Mouse (Mus musculus): Measurements from ENCODE around the gene Ptprn2.
A peak's percentile ranks its signal among the peaks of the same experiment; 100 is the strongest.

The Ptprn2 gene

DNA sequence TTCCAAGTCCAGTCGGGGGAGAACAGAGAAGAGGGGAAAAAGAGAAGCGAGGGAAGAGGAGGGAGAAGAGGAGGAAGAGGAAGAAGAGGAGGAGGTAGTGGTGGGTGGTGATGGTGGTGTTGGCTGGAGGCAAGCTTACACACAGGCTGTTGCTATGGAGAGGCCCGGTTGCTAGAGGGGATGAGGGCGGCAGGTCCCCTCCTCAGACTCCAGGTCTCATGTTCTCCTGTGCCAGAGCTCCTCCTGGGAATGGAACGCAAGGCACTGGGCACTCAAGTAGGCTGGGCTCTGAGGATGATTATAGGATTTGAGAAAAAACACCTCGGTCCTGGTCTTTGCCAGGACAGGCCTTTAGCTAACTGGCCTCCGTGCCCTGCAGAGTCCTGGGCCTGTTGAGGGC lies 666.1 kb downstream of the Ptprn2 start:
- DNase-seq = no peak

DNA sequence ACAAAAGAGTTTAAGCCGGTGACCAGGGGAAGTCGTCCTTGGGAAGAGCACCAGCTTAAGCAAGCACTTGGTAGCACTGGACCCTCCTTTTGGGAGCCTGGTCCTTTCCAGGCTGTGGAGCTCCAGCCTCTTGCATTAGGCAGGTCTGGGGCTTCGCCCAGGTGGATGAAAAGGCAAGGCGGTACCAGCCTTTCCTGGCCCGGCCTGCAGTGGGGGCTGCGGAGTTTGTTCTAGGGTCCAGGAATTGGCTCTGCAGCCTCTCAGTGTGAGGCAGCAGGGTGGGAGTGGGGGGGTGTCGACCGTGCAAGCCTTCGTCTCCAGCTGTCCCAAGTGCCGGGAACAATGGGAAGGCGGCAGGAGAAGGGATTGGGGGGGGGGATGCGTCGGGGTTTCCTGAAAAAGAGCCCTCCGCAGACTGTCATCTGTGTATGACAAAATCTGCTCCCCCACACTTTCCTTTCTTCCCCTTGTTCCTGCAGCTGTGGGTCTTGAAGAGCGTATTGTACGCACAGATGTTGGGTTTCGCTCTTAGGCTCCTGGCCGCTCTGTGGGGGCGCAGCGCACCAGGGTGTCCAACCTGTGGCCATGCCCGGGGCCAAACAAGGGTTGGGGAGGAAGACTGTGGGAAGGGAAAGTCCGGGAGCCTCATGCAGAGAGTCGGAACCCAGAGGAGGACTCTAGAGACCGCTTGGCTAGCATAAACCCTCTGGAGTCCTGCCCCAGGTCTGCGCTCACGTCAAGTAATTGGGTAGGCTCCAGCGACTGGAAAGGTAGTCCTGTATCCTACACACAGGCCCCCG lies 667.0 kb downstream of the Ptprn2 start:
- peak; percentile 85 for DNase-seq

DNA sequence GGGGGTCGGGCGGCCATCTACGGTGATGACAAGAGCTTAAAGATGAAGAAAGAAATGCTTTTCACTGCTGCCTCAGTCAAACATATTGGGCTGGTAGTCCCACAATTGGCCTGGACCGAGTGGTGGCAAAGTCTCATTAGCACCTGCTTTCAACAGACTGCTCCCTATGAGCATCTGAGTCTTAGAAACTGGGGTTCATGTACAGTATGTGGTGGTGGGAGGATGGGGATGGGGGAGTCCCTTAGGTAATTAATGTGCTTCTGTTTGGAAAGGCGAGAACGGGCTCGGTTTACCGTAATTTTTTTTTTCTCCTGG lies 667.6 kb downstream of the Ptprn2 start:
- DNase-seq = no peak

DNA sequence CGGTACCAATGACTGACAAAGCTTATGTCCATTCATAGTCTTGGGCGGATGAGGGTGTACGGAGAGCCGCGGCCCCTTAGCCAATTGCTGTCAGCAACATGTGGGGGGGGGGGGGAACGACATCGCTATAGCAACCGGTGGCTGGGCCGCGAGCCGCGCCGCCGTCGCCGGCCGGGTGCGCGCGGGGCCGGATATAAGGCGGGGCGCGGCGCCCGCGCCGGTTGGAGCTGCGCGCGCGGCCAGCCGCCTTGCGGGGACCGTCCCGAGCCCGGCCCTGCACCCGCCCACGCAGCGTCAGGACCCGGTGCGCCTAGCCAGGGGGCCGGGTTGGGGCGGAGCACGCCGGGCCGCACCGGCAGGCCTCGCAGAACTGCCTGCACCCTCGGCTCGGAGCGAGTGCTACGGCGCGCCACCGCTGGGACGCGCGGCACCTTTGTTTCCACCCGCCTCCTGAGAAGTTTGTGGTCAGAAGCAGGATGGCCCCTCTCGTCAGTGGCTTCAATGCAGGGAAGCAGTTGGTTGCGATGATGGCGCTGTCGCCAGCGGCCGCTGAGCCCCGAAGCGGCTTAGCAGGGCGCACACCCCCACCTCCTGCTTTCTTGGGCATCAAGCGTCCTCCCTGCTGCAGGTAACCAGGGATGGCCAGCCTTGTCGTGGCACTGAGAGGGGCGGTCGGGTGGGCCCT lies 668.3 kb downstream of the Ptprn2 start:
- peak; percentile 95 for DNase-seq

DNA sequence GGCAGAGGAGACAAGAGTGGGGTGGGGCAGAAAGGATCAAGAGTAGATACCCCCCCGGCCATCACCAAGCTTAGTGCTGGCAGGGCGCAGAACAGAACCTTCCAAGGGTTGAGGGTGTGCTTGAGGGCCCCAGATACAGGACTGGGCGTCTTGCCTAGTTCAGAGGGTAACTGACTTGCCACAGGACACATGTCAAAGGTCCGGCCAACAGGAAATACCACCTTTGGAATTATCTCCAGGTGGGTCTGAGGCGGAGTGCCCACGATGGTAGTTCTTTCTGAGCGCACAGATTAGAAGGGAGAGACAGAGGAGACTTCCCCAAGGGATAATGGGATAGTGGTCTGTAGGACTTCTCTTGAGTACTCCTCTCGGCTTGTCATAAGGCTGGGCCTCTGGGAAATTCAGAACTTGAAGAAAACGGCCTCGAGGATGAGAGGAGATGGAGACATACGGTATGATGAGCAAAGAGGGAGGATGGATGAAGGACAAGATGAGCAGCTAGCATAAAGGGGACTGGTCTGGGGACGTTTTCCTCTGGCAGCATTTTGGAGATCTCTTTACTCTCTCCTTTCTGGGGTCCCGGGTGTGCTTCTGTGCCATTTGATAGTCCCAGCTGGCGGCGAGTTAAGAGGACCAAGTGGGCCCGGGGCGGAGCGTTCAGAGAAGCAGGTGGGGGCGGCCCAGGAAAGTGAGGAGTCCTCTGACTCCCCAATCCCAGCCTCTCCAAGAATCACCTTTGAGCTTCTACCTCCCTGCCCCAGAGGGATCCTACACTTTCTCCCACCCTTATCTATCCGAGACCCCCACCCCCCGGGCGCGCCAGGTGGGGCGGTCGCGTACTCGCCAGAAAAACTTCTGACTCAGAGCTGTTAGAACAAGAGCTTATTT lies 669.1 kb downstream of the Ptprn2 start:
- DNase-seq = peak; percentile 66

DNA sequence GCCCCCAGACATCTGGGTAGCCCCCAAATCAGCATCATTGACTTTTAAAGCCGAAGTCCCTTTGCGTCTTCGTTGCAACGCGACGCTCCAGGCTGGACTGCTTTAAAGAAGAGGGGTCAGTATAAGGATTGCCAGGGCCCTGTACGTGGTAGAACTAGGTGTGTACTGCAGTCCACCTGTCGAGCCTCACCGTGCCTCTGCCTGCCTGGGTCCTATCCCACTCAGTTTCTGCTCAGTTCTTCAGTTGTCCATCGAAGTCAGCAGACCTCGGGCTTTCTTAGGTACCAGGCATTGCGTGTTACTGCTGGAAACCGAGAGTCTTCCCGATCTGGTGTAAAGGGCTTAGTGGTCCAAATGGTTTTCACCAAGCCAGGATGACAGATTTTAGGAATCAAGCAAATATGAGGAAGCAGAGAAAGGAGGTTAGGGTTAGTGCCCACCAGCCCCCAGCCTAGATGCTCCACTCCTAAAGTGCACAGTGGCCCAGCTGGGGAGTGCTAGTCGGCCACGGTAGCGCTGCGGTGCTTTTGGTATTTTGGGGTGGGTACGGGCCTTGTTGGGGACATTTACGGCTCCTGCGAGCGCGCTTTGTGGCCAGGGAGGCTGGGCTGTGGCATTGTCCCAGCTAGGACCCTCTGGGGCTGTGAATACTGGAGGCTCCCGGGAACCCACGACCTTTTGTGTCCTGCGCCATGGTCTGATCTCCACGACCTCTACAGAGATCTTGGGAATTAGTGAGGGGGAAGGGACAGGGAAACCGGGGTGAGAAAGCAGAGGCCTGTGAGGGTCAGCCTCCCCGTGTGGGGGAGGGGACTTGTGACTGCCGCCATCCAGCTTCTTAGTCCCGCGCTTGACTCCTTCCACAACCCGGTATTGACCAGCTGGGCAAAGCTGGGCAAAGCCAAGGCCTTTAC lies 670.0 kb downstream of the Ptprn2 start:
- no peak for DNase-seq

DNA sequence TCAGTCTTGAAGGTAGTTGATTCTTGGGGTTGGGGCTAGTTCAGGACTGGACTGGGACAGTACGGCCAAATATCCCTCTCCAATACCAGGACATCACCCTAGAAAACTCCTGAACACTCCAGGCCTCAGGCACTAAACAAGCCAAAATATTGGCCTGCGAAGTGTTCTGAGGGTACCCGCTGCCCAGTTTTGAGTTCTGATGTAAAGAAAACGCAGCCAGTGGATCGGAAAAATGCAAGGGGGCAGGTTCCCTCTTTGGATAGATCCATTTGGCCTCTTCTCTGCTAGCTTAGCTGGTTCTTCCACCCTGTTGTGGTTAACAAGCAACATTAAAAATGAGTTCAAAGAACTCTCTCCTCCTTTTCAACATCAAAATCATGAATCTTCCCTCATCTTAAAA lies 670.7 kb downstream of the Ptprn2 start:
- no peak for DNase-seq

DNA sequence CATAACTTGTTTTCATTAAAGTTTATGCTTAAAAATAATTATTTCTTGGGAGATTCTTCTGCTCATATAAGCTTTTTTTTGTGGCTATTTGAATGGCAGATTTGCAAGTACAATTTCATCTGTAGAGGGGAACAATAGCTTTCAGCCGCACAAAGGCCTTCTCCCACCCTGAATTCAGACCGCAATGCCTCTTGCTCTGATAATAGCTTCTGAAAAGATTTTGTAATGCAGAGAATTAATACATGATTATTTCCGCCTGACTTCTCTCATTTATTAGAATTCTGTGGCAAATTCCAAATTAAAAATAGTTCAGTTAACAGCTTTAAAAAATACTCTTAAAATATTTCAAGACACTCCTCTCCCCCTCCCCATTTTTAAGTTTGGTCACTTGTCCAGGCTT lies 671.3 kb downstream of the Ptprn2 start:
- DNase-seq = no peak

DNA sequence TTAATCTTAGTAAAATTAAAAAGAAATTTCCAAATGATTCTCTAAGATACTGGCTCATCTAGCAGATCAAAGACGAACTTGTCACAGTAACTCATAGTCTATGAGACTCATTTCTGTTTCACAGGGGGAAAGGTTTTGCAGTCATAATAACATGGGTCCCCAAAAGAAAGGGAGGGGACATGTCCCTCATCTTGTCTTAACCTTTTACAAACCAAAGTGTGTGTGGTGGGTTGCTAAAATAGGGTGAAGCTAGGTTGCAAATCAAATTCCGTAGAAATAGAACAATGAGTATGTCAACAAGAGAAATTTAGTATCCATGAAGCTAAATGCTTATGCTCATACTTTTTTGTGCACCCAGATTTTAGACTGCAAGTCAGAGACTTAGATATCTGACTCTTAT lies 671.7 kb downstream of the Ptprn2 start:
- no peak for DNase-seq

DNA sequence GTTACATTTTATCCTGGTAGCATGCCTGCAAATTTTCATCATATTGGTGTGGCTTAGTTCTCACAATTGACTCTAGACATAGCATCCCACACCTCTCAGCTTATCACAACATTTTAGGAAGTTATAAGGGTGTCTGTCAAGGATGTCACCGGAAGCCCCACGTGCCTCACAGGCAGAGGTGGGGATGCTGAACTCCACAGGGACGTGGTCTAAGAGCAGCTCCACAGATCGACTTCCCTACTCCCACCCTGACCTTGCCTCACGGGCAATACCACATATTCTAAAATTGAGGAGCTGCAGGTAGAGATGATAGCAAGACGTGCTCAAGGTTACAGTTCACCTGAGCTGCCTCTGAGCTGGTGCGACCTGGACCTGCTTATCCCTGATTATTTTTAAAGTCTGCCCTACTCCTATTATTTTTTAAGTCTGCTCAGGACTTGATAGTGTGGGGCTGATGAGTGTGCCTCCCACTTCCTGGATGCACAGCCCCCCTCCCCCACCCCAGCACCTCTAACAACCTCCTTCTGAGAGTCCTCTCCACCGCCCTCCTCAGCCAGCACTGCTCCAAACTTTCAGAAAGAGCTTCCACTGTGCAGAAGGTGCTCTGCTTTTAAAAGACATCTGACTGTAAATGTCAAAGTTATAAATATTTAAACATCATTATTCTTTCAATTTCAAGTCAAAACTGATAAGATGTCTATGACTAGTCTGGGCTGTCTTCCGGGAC lies 672.3 kb downstream of the Ptprn2 start:
- DNase-seq = no peak

DNA sequence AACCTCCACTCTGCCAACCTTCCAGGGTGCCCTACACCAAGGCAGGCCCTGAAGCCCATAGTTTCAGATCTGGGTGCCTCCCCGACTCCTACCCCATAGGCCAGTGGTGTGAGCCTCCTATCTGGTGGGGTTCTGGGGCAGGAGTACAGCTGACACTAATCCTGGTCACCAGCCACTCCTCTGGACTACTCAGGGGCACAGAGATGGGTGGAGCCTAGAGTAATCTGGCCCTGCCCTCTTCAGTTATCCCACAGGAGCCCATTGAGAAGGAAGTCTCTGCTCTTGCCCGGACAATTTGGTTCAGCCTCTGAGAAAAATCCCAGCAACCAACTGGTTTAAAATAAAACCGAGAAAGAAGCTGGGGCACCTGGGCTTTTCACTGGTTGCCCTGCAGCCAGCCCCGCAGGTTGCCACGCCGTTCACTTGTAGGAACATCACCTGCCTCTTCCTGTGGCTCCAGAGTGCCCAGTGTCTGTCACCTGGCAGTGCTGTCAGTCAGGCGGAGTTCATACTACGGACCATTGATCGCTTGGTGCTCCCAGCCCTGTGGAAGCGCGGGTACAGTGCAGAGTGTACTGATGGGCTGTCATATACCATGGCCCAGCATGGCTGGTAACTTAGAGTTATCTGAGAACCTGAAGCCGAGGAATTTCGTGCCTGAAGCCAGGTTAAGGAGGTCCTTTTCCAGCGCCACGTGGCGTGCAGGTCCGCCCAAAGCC lies 673.6 kb downstream of the Ptprn2 start:
- no peak for DNase-seq

DNA sequence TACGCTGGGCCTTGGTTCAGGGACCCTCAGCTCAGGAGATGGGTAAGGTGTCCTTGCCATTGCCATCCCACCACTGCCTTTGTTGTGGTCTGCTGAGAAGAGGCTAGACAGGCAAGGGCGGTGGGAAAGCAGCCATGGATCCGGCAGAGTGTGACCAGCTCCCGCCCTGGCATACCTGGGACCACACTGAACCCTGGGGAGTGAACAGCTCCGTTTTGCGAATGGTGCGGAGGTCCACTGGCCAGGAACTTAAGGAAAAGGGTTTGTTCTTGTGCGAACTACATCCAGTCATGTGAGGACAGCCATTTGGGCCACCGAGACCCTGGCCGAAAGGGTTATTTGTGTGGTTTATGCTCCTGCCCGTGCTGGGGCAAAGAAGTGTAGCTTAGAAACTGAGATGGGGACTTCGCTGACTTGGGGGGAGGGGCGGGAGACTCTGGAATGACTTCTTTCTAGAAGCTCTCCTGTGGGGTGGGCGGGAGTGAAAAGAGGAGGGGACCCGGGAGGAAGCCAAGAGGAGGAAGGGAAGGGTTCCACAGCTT lies 674.2 kb downstream of the Ptprn2 start:
- DNase-seq = no peak

DNA sequence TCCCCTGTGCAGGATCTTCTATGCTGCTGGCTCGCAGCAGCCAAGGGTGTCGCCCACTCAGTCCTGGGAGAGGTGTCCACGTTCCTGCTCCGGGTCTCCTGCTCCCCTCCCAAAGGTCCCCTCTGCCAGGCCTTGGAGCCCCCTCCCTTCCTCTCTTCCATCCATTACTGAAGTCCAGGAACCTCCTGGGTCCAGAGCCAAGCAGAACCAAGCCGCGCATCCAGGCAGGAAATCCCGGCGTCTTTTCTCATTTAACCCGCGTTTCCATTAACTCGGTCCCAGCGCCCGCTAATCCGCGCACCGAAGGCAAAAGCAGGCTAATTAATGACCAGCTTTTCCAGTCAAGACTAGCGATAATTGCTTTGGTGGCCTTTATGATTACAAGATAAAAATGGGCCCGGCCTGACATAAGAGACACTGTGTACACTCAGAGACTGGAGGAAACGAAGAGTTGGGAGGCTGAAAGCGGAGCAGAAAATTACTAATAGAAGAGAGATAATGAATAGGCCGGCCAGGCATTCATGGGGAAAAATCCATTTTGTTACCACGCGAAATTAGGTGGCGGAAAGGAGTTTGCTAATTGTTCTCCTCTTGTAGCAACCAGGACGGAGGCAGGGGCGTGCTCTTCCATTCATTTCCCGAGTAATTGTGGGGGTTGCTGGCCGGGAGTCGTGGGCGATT lies 674.8 kb downstream of the Ptprn2 start:
- no peak for DNase-seq

DNA sequence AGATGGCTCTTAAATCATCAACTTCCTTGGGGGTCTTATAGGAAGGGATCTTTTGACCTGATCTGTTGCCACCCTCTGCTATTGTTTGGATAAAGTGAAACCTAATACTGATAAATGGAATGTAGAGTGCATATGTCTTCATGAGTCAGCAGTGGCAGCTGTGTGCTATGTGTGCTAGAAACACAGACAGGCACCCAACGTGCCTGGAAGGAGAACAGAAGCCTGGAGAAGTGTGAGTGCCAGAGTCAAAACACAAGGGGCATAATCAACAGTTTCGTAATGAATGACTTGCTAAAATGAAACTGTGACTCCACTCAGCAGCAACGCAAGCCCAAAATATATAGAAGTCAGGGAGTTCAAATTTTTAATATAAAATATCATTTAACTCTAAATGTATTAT lies 676.7 kb downstream of the Ptprn2 start:
- DNase-seq = no peak

DNA sequence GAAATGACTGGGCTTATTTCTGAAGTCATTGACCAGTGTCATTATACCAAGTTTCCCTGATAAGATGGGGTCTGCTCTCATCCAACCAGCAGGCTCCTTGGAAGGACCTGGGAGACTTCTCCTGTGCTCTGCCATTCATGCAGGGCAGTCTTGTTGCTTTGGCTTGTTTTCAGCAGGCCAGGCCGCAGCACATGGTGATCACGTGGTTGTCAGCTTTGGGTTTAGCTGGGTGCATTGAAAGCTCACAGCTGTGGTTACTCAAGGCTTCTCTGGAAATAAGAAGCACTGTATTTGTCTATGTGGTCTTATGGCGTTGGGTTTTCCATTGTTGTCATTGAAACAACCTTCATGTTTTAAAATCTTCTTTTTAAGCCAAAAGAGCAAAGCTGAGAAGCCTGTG lies 678.3 kb downstream of the Ptprn2 start:
- DNase-seq = no peak

DNA sequence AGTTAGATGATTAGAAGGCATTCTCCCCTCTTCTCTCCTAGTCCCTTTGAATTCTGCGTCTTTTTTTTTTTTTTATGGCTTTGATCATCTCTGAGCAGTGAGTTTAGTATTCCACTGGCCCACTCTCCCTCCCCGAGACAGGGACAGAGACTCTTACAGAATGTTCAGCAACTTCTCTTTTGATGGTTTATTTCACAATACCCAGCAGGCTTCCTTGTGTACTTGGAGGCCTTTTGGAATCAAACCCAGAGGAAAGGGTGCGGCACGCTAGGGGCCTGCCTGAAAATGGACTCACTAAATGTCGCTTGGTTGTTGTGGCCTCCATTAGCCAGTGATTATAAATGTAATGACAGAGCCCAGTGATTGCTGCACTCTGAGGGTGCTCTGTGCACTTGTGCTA lies 680.7 kb downstream of the Ptprn2 start:
- no peak for DNase-seq

DNA sequence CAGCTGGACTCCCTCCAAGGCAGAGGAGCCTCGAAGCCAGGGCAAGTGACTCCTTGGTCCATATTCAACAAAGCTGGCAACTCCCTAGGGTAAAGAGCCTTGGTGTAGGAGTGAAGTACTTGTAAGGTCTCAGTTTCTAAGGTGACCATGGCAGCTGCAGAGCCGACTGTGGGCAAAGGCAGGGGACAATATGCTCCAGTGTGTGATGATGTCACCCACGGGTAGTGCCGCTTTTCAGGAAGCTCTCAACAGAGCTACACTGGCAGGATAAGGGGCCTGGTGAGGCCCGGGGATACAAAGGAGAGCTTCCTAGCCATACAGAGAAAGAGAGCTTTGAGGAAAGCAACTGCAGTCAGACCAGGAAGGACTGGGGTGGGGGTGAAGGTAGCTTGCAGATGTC lies 684.1 kb downstream of the Ptprn2 start:
- DNase-seq = no peak

DNA sequence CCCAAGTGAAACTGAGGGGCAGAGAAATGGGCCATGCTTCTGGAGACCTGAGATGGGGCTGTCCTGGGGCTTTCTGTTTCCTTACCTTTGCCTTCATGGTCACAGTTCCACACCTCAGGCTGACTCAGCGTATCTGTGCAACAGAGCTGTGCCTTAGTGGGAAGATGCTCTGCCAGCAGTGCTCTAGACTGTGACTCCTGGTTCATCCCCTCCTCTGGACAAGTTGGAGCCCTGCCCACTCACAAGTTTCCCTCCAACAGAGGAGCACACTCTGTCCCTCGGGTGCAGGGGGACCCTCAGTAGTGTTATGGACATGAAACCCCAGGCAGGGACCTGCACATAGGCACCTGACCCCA lies 687.0 kb downstream of the Ptprn2 start:
- DNase-seq = no peak

DNA sequence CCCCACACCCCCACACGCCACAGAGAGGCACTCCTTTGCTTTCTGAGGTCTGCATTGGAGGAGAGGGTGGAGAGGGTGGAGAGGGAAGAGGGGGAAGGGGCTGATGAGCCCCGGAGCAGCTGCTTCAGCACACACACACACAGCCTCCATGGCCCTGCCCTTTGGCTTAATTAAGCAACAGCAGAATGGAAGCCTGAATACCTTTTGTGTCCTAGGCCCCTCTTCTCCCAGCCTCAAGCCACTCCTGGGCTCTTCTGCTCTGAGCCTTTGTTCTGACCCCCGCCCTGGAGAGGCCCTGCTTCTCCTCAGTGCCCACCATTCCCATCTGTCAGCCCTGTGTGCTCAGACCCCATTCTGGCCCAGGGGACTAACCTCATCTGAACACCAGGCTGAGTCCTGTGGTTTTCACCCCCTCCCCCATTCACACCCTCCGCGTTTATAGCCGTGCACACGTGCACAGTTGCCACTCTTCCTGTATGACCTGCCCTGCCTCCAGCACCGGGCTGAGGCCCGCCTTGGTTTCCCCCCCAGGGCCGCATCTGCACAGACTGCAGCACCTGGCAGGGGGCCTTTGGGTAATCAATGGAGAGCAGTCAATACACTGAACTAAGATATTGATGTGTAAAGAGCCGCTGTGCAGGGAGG lies 687.5 kb downstream of the Ptprn2 start:
- DNase-seq = no peak

DNA sequence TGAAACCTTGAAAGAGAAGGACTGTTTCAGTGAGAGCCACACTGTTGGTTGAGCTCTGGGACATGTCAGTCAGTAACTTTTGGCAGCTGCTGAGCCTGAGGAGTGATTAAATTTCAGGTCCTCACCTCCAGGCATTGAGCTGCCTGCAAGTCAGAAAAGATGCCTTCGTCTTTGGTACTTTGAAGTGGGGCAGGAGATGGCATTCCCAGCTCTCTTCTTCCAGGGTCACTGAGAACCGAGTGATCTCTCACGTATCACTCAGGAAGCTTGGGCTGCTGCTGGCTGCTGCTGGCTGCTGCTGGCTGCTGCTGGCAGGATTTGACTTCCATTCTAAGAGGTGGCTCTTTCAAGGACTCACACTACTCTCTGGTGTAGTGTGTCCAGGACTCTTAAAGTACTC lies 688.7 kb downstream of the Ptprn2 start:
- no peak for DNase-seq
